Mouse (Mus musculus) ES-E14 (cell line): ENCODE data around the gene Clstn3.

Experiments used
- HCFC1 ChIP-seq: IDR thresholded peaks from 2 replicates; pipeline ENCODE4 v1.6.1; 2012; ENCODE audit warnings: low read length, inconsistent platforms, borderline replicate concordance; ENCODE audit not compliant: insufficient read depth
- MAFK ChIP-seq: IDR thresholded peaks from 2 replicates; pipeline ENCODE4 v1.6.1; 2014; ENCODE audit warnings: mild to moderate bottlenecking, low read depth, low read length, inconsistent platforms; ENCODE audit not compliant: insufficient read depth
- ZNF384 ChIP-seq: IDR thresholded peaks from 2 replicates; pipeline ENCODE4 v1.6.1; 2012; ENCODE audit warnings: low read depth, low read length, inconsistent platforms

- TF ChIP-seq HCFC1 (no peak), ZNF384 (no peak), MAFK (no peak)
Observed at GRCm38 (mm10) chr6:124448186-124448852, 16.3 kb downstream of the Clstn3 start.
